Mouse (Mus musculus) macrophage (primary cell): ENCODE results near the gene Rps27rt. TPM values are rescaled to one million over a fixed set of nuclear protein-coding genes. Genes with fewer than 3 reads are reported as not detected.
"Not testable (repeated sequence)": the region's sequence is repeated elsewhere in the genome, so short reads cannot be mapped to it uniquely, and the experiment has no call there.

ENCODE experiments used
- H3K27ac ChIP-seq: fragments of 350-480 bp; formaldehyde crosslinking; 2 replicates; pipeline ENCODE4 v1.9.0; 2021
- H3K36me3 ChIP-seq: fragments of 350-480 bp; formaldehyde crosslinking; 2 replicates; pipeline ENCODE4 v1.9.0; 2021; ENCODE audit errors: inconsistent target
- H3K4me3 ChIP-seq: fragments of 350-480 bp; formaldehyde crosslinking; 2 replicates; pipeline ENCODE4 v1.9.0; 2021; ENCODE audit errors: inconsistent target
- H3K79me2 ChIP-seq: fragments of 350-480 bp; formaldehyde crosslinking; 2 replicates; pipeline ENCODE4 v1.9.0; 2021; ENCODE audit errors: inconsistent target
- WGBS: methylation state at CpG from one replicate; pipeline ENCODE4 v1.1.7; 2026; ENCODE audit warnings: inconsistent platforms; ENCODE audit not compliant: missing documents; 5-methylcytosine and 5-hydroxymethylcytosine counted together
- polyA plus RNA-seq: library from polyadenylated mRNA; stranded (reverse); fragments of 250-400 nt; gene quantifications from 3 replicates; pipeline ENCODE4 v1.2.4, GENCODE M21; 2018; ENCODE audit warnings: inconsistent platforms

The Rps27rt gene
- polyA plus RNA-seq, 1 experiment from 2014 or later, result 4.7 TPM

DNA sequence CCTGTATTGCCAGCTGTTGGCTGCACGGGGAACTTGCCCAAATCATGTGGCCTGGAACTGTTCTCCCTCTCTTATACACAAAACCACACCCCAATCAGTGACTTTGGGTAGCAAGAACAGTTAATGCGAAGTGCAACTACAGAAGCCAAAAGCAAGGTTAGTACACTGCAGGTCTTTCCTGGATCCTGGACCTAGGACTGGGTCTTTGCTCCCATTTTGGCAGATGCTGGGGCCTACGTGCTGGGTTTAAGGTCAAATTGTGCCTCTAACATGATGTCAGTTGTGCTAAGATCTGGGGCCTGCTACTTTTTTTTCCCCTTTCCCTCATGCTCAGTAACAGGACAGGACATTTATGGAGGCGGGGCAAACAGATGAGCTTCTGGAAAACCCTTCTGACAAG, 13.2 kb upstream of the Rps27rt start:
- WGBS, result 89% methylated on average over 4 of the region's 4 CpGs
- no peak overlapping the region for H3K4me3 ChIP-seq
- no peaks in the 10 kb centered on the region for H3K36me3 ChIP-seq
- H3K79me2 ChIP-seq, result no peaks in the 10 kb centered on the region
- no peak overlapping the region for H3K27ac ChIP-seq

DNA sequence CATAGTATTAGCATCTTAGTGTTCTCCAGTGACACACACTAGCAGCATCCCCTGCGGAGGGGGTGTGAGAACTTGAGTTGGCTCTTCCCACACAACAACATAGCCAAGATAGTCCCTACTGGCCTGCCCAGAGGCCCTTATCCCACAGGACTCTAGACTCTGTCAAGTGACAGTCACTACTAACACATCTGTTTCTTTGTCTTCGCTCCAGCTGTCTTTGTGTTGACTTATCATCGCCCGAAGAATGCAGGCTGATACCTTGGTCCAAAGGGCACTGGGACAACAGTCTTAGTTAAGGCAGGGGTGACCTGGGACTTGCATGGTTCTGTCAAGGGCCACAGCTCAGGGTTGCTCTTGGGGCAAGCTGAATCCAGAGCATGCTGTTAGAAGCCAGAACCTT, 12.7 kb upstream of the Rps27rt start:
- Histone ChIP-seq H3K36me3 (no peaks in the 10 kb centered on the region), H3K79me2 (no peaks in the 10 kb centered on the region), H3K27ac (no peak overlapping the region), H3K4me3 (no peak overlapping the region)
- whole genome bisulfite sequencing, result 90% methylated on average over 4 of the region's 4 CpGs

DNA sequence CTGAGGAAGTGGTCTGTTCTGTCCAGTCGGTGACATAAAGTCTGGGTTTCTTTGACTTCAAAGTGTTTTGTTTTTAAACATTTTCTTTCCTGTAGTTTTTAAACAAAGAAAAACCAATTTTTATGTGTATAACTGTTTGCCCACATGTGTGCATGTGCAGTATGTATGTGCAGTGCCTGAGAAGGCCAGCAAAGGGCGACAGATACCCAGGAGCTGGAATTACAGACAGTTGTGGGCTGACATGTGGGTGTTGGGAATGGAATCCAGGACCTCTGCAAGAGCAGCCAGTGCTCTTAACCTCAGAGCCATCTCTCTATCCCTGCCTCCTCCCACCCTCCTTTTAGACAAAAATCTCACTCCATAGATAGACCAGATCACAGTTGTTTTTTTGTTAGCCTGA, 10.0 kb upstream of the Rps27rt start:
- Histone ChIP-seq H3K79me2 (no peaks in the 10 kb centered on the region), H3K36me3 (no peaks in the 10 kb centered on the region), H3K4me3 (no peak overlapping the region), H3K27ac (no peak overlapping the region)
- 86% methylated on average over 2 of the region's 2 CpGs for WGBS

DNA sequence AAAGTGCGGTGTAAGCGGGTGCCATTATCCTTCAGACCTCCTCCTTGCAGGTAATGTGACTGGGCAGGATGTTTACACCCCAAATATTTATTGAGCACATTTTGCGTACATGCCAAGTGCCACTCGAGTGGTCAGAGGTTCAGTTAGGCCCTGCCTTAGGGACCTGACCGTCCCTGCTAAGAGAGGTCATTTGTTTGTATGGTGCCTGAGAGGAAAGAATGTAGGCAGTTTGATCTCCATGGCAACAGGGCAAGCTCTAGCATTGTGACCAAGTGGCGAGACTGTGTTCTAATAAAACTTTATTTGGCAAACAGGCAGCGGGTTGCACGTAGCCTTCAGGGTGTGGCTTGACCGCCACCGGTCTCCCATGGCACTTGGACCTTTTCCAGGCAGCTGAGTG, 7.9 kb upstream of the Rps27rt start:
- no peaks in the 10 kb centered on the region for H3K36me3 ChIP-seq
- no peak overlapping the region for H3K4me3 ChIP-seq
- no peak overlapping the region for H3K27ac ChIP-seq
- no peaks in the 10 kb centered on the region for H3K79me2 ChIP-seq
- WGBS, result 85% methylated on average over 10 of the region's 10 CpGs

DNA sequence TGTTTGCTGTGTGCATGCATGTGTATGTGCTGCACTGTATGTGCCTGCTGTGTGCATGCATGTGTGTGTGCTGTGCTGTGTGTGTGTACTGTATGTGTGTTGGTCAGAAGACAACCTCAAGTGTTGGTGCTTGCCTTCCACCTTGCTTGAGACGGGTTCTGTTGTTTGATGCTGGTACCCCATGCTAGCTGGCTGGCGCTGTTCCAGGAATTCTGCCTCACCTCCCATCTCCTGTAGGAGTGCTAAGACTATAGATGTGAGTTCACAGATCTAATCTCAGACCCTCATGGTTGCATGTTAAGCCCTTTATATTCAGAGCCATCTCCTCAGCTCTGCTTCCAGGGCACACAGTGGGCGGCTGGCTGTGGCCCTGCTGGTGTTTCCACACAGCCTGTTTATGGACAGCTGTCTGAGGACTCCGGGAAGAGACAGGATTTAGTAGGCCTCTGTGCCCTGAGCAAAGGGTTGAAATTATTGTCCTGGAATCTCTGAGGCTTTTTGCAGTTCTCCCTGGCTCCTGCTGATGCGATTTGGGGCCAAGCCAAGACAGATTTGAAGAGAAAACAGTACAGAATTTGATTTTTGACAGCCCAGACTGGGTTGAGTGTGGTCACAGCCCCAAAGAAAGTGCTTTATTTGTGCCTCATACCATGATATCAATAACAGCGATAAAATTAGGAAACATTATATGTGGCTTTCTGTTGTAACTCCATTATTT, 6.2 kb upstream of the Rps27rt start:
- Histone ChIP-seq H3K27ac (no peak overlapping the region), H3K36me3 (no peaks in the 10 kb centered on the region), H3K4me3 (no peak overlapping the region), H3K79me2 (no peaks in the 10 kb centered on the region)
- WGBS, result 97% methylated on average over 6 of the region's 6 CpGs

DNA sequence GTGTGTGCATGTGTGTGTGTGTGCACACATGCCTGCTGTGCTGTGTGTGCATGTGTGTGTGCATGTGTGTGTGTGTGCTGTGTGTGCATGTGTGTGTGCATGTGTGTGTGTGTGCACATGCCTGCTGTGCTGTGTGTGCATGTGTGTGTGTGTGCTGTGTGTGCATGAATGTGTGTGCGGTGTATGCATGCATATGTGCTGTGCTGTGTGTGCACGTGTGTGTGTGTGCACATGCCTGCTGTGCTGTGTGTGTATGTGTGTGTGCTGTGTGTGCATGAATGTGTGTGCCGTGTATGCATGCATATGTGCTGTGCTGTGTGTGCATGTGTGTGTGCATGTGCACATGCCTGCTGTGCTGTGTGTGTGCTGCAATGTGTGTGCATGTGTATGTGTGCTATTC, 5.5 kb upstream of the Rps27rt start:
- H3K36me3 ChIP-seq, result no peaks in the 10 kb centered on the region
- WGBS, result 100% methylated on average over 3 of the region's 3 CpGs
- H3K4me3 ChIP-seq, result no peak overlapping the region
- H3K79me2 ChIP-seq, result no peaks in the 10 kb centered on the region
- H3K27ac ChIP-seq, result no peak overlapping the region

DNA sequence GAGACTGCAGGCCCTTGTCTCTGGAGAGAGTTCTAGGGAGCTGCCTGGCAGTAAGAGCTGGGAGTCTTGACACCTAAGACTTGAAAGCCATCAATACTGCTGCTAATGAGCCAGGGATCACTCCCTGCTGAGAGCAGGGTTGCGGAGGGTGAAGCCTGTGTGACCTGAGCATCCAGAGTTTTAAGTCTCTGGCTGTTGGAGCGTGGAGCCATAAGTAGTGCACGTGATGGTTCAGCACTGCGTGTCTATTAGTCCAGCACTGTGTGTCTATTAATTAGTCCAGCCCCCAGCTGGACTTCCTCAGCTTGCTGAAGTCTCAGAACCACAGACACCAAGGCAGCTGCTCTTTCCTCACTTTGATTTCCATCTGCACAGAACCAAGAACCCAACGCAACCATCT, 3.8 kb upstream of the Rps27rt start:
- 90% methylated on average over 5 of the region's 5 CpGs for WGBS
- Histone ChIP-seq H3K4me3 (no peak overlapping the region), H3K79me2 (no peaks in the 10 kb centered on the region)

DNA sequence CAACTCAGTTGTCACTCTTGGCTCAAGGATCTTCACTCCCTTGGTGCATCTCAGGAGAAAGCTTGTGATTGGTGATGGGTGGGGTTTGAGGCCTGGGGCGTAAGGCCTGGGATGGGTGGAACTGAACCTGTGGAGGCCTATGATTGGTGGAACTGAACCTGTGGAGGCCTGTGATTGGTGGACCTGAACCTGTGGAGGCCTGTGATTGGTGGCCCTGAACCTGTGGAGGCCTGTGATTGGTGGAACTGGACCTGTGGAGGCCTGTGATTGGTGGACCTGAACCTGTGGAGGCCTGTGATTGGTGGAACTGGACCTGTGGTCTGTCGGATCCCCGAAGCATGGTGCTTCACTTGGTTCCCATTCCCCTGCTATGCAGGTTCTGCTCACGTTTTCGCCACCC, 3.2 kb upstream of the Rps27rt start:
- no peak overlapping the region for H3K27ac ChIP-seq
- no peaks in the 10 kb centered on the region for H3K36me3 ChIP-seq
- no peaks in the 10 kb centered on the region for H3K79me2 ChIP-seq
- H3K4me3 ChIP-seq, result no peak overlapping the region
- WGBS, result 94% methylated on average over 5 of the region's 5 CpGs

More for the DNA sequence above, 3.8 kb upstream of the Rps27rt start:
- Histone ChIP-seq H3K36me3 (no peaks in the 10 kb centered on the region), H3K27ac (no peak overlapping the region)

DNA sequence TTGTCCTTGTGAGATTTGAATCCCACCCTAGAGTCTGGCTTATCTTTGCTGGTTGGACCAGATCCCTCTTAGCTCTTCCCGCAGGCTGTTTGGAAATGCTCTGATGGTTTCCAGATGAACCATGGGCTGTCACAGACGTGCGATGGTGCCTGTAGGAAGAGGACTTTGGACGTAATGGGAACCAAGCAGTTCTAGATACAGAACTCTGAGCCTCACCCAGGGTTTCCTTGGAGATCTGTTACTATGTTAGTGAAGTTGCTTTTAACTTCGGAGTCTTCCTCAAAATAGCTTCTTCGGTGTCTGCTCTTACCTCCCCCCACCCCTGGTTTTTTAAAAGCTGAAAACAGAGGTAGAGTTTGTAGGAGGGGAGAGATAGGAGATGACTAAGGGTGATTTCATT, 2.6 kb downstream of the Rps27rt start:
- Histone ChIP-seq H3K36me3 (no peaks in the 10 kb centered on the region), H3K79me2 (no peaks in the 10 kb centered on the region), H3K4me3 (no peak overlapping the region), H3K27ac (no peak overlapping the region)
- 73% methylated on average over 6 of the region's 6 CpGs for WGBS

DNA sequence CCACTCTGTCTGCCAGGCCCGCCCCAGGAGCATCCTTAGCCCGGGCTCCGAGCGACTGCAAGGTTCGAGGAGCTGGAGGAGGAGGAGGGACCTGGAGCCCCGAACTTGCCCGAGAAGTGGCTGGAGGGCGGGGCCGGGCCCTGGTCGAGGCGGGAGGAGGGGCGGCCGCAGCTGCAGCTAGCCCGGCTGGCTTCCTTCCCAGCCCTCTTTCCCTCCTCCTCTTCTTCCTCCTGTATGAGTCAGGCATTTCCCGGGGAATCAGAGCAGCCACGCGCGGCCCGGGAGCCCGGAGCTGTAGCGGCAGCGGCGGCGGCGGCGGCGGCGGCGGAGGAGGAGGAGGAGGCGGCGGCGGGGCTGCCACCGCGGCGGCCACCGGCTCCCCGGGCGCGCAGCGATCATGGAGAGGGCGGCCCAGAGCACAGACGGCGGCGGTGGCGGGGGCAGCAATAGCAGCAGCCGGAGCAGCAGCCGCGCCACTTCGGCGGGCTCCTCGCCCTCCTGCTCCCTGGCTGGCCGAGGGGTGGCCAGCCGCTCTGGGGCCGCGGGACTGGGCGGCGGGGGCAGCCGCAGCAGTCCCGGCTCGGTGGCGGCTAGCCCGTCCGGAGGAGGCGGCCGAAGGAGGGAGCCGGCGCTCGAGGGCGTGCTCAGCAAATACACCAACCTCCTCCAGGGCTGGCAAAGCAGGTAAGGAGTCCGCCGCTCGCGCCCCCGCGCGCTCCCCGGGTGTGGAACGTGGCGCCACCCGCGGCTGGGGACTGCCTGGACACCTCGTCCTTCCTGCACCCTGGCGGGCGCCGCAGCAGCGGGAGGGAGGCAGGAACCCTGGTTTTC, 4.0 kb downstream of the Rps27rt start, which contains the start of gene Osbpl10:
Gene Osbpl10 (plus strand): TSS at position 289 of the 831 bp plus-strand sequence.
- no peaks in the 10 kb centered on the region for H3K79me2 ChIP-seq

DNA sequence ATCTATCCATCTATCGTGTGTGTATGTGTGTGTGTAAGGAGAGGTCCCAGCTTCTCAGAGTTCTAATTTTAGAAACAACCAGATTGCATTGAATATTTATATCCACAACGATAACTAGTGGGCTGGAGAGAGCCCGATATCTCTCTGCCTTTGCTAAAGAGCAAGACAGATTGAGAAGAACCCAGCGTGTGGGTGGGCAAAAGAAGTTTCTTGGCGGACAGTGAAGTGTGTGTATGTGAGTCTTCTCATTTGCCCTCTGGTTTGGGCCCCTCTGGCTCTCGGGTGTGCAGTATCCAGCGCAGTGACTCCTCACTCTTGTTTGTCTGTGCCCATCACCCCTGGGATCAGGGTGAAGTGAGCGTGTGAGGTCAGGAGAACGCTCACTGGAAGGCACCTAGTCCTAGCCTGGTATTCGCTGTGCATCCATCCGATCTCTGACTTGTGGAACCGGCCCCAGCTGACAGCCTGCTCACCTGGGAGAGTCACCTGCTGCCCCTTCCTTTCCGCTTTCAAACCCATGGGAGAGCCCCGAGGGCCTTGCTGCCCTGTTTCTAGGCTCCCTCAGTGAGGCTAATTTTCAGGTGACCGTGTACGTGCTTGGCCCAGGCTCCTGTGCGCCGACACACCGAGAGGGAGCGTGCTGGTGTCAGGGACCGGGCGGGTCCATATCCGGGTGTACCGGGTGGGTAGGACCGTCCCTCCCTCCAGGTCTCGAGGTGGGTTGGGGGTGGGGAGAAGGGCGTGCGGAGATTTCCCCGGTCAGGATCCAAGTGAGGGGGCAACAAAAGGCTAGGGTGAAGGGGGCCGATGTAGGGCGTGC, 4.9 kb downstream of the Rps27rt start:
- no peaks in the 10 kb centered on the region for H3K36me3 ChIP-seq
- H3K4me3 ChIP-seq, result no peak overlapping the region
- H3K27ac ChIP-seq, result no peak overlapping the region
- no peaks in the 10 kb centered on the region for H3K79me2 ChIP-seq
- 20% methylated on average over 31 of the region's 31 CpGs for WGBS

More for the DNA sequence above, 4.0 kb downstream of the Rps27rt start, which contains the start of gene Osbpl10:
- Histone ChIP-seq H3K27ac (no peak within 1 kb of the TSS), H3K36me3 (no peaks in the 10 kb centered on the region), H3K4me3 (no peak within 1 kb of the TSS)
- WGBS, result 2% methylated on average over 82 of the region's 86 CpGs

DNA sequence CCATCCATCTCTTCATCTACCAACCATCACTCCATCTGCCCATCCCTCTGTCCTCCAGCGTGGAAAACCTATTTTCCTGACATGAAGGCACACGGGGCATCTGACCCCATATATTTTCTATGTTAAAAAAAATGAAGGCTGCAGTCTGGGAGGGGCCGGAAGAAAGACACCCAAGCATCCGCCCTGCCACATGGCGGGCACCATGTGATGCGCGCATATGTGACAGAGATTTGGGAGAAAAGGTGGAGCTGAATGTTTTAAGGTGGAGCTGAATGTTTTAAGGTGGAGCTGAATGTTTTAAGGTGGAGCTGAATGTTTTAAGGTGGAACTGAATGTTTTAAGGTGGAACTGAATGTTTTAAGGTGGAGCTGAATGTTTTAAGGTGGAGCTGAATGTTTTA, 16.3 kb downstream of the Rps27rt start:
- H3K27ac ChIP-seq, H3K36me3 ChIP-seq, H3K4me3 ChIP-seq, H3K79me2 ChIP-seq: not testable (repeated sequence)
- 84% methylated on average over 7 of the region's 7 CpGs for WGBS

DNA sequence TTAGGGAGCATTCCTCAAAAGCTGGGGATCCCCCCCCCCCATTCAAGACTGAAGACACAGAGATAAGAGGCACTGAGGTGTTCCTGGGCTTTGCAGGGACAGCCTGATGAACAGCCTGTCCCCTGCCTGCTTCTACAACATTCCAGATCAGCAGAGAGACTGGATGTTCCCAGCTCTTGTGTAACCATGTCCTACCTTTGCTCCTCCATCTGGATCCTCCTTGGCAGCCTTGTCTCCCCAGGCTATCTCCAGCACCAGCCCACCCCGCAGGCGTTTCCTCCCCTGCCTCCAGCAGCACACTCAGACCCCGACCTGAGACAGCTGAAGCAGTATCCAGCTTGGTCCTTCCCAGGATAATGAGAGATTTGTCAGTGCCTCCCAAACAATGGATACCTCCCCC, 18.4 kb downstream of the Rps27rt start:
- Histone ChIP-seq H3K27ac (no peak overlapping the region), H3K36me3 (no peaks in the 10 kb centered on the region), H3K4me3 (no peak overlapping the region), H3K79me2 (no peaks in the 10 kb centered on the region)
- 94% methylated on average over 3 of the region's 3 CpGs for WGBS

DNA sequence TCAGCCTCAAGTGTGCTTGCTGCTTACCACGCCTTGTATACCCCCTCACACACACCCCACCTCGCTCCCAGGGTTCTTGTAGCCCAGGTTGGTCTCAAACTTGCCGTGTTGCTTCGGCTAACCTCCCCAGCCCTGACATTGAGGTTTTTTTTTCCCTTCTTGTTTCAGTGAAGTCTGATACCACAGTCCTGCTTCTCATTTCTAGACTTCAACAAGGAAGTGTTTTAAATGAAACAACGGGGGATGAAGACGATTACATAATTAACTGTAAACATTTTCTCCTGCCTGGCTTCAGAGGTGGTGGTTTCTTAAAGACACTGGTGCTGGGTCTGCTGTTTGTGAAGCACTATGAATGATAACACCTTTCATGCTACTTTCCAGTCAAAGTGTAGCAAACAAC, 21.7 kb downstream of the Rps27rt start:
- WGBS, result 26% methylated on average over 6 of the region's 6 CpGs
- H3K27ac ChIP-seq, result no peak overlapping the region
- no peaks in the 10 kb centered on the region for H3K79me2 ChIP-seq
- H3K4me3 ChIP-seq, result no peak overlapping the region
- no peaks in the 10 kb centered on the region for H3K36me3 ChIP-seq
